Mouse (Mus musculus): ENCODE measurements around the gene Ubl3.

DNA sequence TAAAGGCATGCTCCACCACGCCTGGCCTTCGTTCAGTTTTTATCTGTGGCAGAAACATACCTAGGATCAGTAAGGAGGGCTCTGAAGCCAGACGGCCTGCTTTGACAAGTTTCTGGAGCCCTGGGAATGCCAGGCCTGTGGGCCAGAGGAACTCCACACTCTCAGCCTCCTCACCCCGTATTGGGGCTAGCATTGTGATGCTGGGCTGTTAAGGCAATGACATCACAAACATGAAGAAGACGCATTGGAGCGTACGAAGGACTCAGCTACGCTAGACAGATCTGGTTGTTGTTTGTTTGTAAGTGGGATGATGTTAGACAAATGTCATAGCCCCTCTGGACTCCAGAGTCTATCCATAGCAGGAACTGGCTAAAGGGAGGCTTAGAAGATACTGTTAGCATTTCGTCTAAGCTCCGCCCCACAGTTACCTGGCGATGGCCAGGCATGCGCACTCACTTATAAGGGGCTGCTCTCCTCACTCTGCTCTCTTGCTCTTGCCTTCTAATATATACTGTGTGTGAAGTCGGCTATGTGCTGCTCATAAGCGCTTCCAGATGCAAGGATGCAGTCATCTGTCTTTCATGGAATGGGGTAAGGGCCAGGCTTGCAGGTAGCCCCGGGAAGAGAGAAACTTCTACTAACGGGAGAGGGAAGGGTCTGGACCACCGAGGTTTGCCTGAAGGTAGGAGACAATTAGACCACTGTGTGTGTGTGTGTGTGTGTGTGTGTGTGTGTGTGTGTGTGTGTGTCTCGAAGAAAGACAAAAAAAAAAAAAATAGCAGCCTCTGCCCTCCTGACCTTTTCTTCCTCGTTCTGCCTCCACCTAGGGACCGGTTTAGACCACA is 38.2 kb upstream of the Ubl3 start:
- TF ChIP-seq CHD2 (IDR thresholded peaks at IDR 0.05; ENCODE audit: low read depth, low read length) = no peak
- TF ChIP-seq ZNF384 (IDR thresholded peaks at IDR 0.05; ENCODE audit: low read depth, low read length) = peak; percentile 86
- TF ChIP-seq MAFK (IDR thresholded peaks at IDR 0.05; ENCODE audit: insufficient read depth, low read depth, low read length) = no peak
- no peak for TF ChIP-seq HCFC1 (IDR thresholded peaks at IDR 0.05; ENCODE audit: borderline replicate concordance, insufficient read depth, low read length)
- no peak for TF ChIP-seq ZC3H11A (IDR thresholded peaks at IDR 0.05; ENCODE audit: borderline replicate concordance, low read depth, low read length)

Data from ES-E14 (cell line).